Mouse (Mus musculus): Measurements from ENCODE around the gene Gm10645. TPM values are rescaled to one million over a fixed set of nuclear protein-coding genes. Genes with fewer than 3 reads are reported as not detected.

Gene Gm10645
- total RNA-seq, 2 experiments from 2014 or later, result 0.45 to 0.57 TPM

DNA sequence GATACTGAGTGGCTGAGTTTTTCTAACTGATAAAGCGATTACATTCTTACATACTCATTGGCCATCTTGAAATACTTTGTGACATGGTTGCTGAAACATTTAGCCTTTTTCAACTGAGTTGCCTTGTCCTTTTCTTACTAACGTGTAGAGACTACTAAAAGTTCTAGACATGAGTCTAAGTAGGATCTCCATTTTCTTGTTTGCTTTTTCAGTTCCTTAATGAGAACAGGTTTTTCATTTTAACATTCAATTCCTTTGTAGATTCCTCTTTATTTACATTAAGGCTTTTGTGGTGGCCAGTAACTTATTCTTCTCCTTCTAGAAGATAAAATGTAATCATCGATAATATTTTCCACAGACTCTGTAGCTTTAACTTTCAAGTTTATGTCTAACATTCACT, 3.2 kb upstream of the Gm10645 start:
- no peak for DNase-seq

- DNase-seq, result no peak
Observed at GRCm38 (mm10) chr8:83167932-83168331, 2.0 kb upstream of the Gm10645 start.

DNA sequence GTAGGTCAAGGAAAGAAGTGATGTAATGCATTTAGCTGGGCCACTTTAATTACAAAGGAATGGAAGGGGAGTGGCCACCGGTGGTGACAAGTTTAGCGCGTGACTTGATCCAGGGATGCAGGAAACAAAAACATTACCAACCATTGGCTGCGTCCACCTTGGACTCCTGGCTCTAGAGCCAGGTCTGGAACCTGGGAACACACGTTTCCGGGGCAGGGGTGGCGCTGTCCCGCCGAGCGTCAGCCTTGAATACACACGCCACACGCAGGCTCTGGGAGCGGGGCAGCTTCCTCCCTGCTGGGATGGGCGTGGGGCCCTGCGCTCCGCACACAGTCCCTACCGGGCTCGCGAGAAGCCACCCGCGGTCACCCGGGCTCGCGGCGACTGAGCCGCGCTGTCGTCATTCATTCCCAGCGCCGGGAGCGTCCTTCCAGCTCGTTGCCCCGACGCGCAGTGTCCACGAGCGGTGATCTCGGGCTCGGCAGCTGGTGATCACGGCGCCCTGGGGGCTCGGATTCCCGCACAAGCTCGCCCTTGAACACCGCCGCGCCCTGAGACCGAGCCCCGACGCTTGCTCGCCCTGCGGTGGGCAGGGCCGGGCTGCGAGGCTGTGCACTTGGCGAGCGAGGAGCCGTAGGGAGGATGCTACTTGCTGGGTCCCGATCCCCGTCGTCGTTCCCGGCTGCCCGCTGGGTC, 587 bp downstream of the Gm10645 start, which contains the start of gene Tbc1d9:
TSS of gene Tbc1d9 (plus strand) at position 118 of the 696 bp plus-strand sequence.
- peak; percentile 76 for DNase-seq

DNA sequence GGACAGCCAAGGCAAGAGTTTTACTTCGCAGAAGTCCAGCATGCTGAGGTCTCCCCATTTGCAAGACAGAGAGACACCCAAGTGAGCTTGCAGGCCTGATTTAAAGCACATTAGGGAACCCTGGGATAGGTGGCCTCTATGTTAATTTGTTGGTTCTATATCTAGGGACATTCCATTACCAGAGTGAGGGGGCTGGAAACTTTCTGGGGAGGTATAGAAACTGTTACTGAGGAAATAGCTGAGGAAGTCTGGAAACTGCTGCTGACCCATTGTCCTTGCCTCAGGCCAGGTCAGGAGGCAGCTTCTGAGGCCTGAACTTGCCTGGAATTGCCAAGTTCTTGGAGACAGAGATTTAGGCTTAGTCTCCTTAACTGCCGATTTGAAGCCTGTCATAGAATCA, 5.4 kb downstream of the Gm10645 start:
- no peak for DNase-seq

GRCm38 (mm10) chr8:83159615-83160014, 6.4 kb downstream of the Gm10645 start:
- no peak for DNase-seq

DNA sequence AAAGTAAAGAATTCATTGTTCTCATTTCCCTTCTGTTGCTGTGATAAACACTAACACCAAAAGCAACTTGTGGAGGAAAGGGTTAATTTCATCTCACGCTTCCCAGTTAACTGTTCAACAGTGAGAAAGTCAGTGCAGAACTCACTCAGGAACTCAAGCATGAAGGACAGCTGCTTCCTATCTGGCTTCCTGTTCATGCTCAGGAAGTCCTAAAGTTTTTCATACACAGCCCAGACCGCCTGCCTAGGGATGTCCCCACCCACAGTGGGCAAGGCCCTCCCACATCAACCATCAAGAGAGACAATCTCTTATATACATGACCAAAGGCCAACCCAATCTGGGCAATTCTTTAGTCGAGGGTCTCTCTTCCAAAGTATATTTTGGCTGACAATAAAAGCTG, 7.0 kb downstream of the Gm10645 start:
- DNase-seq, result no peak

GRCm38 (mm10) chr8:83155110-83155509, 10.9 kb downstream of the Gm10645 start:
- DNase-seq, result no peak

DNA sequence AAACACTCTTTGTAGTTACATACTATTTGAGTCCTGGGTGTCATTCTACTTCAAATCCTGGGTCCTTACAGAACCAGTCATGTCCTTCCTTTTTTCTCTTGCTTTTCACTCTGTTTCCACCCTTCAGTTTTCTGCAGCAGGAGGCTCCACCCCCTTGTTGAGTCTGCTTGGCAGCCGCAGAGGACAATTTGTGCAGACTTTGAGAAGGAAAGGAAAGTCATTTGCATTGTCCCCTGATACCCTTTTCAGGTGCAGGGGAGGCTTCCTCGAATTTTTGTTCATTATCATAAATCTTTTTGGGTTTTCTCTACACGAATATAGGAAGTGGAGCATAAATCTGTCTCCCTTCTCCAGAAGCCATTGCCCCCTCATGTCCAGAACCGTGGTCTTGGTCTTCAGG, 13.5 kb downstream of the Gm10645 start:
- DNase-seq, result no peak

DNA sequence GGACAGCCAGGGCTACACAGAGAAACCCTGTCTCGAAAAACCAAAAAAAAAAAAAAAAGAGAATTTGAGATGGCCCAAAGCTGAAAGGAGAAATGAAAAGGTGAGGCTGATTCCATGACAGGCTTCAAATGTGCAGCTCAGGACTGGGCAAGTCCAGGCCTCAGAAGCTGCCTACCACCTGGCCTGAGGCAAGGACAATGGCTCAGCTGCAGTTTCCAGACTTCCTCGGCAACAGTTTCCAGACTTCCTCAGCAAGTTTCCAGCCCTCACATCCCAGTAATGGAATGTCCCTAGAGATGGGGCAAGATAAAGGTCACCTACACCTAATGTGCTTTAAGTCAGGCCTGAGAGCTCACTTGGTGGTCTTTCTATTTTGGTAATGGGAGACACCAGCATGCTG, 13.9 kb downstream of the Gm10645 start:
- DNase-seq, result no peak

GRCm38 (mm10) chr8:83149124-83149523, 16.8 kb downstream of the Gm10645 start:
- DNase-seq, result no peak

- no peak for DNase-seq
Observed at GRCm38 (mm10) chr8:83145421-83145820, 20.5 kb downstream of the Gm10645 start.

DNA sequence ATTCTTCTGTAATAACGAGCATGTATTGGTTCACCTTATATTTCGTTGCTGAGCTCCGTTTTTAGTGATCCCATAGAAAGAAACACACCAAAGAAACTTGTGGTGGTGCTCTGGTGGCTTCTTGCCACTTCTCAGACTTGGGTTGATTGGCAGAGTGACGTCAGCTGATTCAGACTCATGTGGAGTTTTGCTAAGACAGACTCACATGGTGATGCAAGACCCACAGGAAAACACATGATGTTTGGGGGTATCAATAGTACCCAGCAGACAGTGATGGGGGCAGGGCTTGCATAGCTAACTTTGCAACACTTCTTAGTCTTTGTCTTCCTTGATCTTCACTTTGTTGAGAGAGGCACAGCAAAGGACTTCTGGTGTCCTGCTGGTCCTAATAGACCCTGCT, 21.4 kb downstream of the Gm10645 start:
- DNase-seq, result no peak

DNA sequence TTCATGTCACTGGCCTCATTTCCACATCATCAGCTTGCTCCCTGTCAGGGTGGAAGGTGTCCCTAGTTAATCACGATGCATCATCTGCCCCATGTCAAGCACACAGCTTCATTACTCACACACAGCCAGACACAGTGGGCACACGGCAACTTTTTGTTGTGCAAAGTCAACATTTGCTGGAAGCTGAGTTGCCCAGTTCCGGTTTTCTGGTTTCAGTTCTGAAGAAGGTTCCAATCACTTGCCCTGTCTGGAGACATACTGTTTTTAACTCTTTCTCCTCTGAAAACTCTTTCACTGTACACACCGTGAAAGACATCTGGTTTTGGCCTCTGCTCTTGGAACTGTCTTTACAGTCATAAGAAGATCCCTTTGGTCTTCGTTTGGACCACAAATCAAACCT, 24.6 kb downstream of the Gm10645 start:
- DNase-seq, result no peak

DNA sequence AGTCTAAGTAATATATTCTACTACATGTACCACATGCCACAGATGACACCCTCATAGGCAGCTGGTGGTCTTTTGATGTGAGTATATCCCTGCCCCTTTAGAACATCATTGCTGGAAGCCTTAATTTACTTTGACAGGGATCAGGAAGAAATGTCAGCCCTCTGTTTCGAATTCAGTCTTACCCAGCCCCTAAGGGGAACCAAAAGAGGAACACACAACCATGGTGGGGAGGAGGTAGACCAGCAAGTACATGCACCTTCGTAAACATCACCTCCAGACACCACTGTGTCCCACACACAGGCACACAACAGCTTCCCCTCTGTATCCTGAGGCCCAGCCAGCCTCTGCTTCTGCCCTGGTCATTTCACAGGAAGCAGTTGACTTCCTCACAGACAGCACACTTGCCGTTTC, 25.3 kb downstream of the Gm10645 start:
- DNase-seq, result no peak

DNA sequence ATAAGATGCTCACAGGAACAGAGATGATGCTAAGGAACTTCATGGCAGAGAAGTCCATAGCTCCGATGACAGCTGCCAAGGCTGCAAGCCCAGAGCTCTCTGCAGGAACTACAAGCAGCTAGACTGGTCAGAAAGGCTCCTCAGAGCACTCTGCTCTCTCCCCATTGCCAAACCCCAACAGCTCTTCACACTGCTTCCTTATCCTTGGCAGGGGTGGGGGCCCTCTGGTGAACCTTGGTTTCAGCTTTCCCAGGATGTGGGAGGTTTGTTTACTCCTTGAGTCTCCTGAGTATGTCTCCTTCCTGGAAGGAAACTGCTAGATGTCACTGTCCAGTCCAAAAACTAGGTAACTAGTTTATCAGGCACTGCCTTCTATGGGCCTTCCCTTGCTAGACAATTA, 25.9 kb downstream of the Gm10645 start:
- no peak for DNase-seq

DNA sequence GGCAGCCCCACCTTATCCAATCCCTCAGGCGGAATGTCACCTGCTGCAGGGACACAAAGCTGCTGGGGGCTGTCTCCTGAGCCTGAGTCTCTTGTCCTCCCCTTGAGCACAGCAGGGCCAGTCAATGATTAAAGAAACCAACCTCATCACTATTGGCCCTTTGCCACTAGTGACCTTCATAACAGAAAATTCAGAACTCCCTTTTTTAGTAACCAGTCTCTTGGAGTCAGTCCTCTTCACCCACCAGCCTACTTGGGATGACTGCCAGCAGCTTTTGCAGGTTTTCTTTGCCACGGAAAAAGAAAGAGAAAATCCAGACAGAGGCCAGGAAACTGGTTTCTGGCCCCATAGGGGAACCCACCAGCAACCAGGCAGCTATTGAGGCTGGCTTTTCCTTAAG, 30.9 kb downstream of the Gm10645 start:
- DNase-seq, result peak; percentile 43

Other genes with a start within 250 kb of the Gm10645 start
- gene Tbc1d9, start 818 bp downstream of the Gm10645 start, total RNA-seq (2021), result 1 to 10 TPM; 7.0 to 8.4 TPM
- gene Ucp1, start 124.2 kb upstream of the Gm10645 start, total RNA-seq (2021), result 1,000 to 10,000 TPM; 2,963 to 3,460 TPM
- gene Elmod2, start 166.3 kb upstream of the Gm10645 start, total RNA-seq (2021), result 10 to 100 TPM; 22.2 to 25.8 TPM
- not detected for gene Mgat4d, start 182.3 kb upstream of the Gm10645 start, total RNA-seq (2021)
- gene Clgn, start 223.7 kb upstream of the Gm10645 start, total RNA-seq (2021), result 1 to 10 TPM in 1 of 2 experiments, under 1 TPM in 1; 0.60 to 1.4 TPM